Mouse (Mus musculus) hindbrain, embryonic 12.5 days (tissue): ENCODE measurements around the gene Fermt2. TPM values are rescaled to one million over a fixed set of nuclear protein-coding genes. Genes with fewer than 3 reads are reported as not detected.

Experiments used
- ATAC-seq: fragments of 200-750 bp; cut with Nextera tagmentation; 2 replicates; pipeline ENCODE4 v1.8.0; 2017; ENCODE audit warnings: moderate TSS enrichment; ENCODE audit not compliant: low FRiP score
- H3K27ac ChIP-seq: fragments of 300-500 bp; sonication (generic); 2 replicates; pipeline ENCODE4 v1.5.1; 2016; ENCODE audit warnings: mild to moderate bottlenecking
- H3K27me3 ChIP-seq: fragments of 300-500 bp; sonication (generic); 2 replicates; pipeline ENCODE4 v1.6.1; 2016; ENCODE audit warnings: mild to moderate bottlenecking
- H3K36me3 ChIP-seq: fragments of 300-500 bp; sonication (generic); 2 replicates; pipeline ENCODE4 v1.6.1; 2016; ENCODE audit warnings: mild to moderate bottlenecking
- H3K4me1 ChIP-seq: fragments of 300-500 bp; sonication (generic); 2 replicates; pipeline ENCODE4 v1.6.1; 2016
- H3K4me2 ChIP-seq: fragments of 300-500 bp; sonication (generic); replicated peaks from 2 replicates; pipeline ENCODE4 v1.6.1; 2016; ENCODE audit warnings: mild to moderate bottlenecking
- H3K4me3 ChIP-seq: fragments of 300-500 bp; sonication (generic); 2 replicates; pipeline ENCODE4 v1.5.1; 2016; ENCODE audit warnings: mild to moderate bottlenecking
- H3K9ac ChIP-seq: fragments of 300-500 bp; sonication (generic); 2 replicates; pipeline ENCODE4 v1.6.1; 2016; ENCODE audit warnings: mild to moderate bottlenecking, moderate library complexity
- H3K9me3 ChIP-seq: fragments of 300-500 bp; sonication (generic); replicated peaks from 2 replicates; pipeline ENCODE4 v1.6.1; 2016; ENCODE audit warnings: mild to moderate bottlenecking
- WGBS: fragments of 180-500 bp; shearing (Covaris S2); methylation state at CpG from one replicate; pipeline ENCODE4 v1.1.7; 2016; 5-methylcytosine and 5-hydroxymethylcytosine counted together
- polyA plus RNA-seq: library from polyadenylated mRNA; unstranded; fragments of >200 nt; fragmentation: Nextera tagmentation; extraction: Ambion mirVana; gene quantifications from 2 replicates; pipeline ENCODE4 v1.2.1, GENCODE M21; 2016

Gene Fermt2
- 75.1 and 84.3 TPM in 2 replicates for polyA plus RNA-seq

DNA sequence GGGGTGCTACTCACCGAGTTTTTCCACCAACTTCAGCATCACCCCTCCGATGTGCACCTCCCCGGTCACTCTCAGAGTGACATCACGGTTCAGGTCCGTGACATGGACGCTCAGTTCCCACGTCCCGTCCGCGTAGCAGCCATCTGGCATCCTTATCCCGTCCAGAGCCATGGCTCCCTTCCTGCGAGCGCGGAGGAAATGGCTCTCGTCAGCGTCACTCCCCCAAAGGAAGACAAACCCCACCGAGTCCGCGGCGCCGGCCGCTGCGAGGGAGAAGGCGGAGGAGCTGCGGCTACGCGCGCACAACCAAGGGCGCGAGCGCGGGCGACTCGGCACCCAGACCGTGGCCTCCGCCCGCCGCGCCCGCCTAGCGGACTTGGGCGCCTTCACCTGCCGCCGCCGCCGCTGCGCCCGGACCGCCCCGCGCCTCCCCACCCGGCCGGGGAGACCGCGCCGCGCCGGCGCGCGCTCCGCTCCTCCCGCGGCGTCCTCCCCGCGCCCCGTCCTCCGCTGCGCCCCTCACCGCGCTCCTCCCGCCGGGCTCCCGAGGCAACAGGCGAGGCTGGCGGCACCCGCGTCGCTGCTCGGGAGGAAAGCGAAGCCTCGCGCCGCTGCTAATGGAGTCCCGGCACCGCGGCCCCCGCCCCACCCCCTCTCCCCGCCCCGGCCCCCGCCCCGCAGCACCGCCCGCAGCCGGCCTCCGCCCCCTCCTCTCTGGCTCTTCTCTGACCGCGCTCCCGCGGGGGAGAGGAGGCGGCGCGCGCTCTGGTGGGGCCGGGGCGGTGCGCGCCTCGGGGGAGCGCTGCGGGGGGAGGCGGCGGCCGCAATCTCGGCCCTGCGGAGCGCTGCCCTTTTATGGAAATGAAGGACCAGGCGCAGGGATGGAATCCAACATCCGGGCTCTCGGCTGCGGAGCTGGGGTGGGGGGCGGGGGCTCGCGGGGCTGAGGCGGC is at the start of gene Fermt2:
Gene Fermt2, minus strand, starts transcription at position 708 of the 953 bp plus-strand sequence.
- peak; percentile 86 for ATAC-seq
- WGBS, result 1% methylated on average over 90 of the region's 126 CpGs

DNA sequence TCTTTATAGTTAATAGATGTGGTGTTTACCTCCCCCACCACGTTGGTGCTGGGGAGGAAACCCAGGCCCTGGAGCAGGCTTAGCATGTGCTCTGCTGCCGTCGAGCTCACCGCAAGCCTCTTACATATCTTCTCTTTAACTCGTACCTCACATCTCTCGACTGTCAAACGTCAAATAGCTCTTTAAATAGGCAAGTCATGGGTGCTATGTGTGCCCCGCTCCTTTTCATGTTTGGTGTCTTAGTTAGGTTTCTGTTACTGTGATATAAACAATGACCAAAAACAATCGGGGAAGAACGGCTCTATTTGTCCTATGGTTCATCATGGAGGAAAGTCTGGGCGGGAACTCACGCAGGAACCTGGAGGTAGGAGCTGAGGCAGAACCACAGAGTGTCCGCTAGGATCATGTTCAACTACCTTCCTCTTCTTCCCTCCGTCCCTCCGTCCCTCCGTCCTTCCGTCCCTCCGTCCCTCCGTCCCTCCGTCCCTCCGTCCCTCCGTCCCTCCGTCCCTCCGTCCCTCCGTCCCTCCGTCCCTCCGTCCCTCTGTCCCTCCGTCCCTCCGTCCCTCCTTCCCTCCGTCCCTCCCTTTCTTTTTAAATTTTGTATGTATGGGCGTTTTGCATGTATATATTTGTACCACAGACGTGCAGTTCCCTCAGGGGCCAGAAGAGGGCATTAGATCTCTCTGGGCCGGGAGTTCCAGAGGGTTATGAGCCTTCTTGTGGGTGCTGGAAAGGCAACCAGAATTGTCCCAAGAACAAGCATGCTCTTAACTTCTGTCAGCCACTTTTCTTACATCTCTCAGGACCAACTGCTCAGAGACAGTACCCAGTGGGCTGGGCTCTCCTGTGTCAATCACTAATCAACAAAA is 36.4 kb upstream of the Fermt2 start:
- Histone ChIP-seq H3K36me3 (no peaks in the 10 kb centered on the region), H3K9ac (peak overlapping the region; percentile 41; the same call in 1 of the 2 replicates), H3K27ac (peak overlapping the region; percentile 68), H3K9me3 (no peaks in the 10 kb centered on the region), H3K4me2 (peak overlapping the region; percentile 52), H3K4me1 (peaks cover 5% of the 10 kb centered on the region), H3K4me3 (peak overlapping the region; percentile 26), H3K27me3 (0 out of 2 replicates have a peak, but pooled peaks cover 3% of the 10 kb centered on the region)
- 15% methylated on average over 32 of the region's 33 CpGs for WGBS
- ATAC-seq, result no peak

More for the DNA sequence above, at the start of gene Fermt2:
- Histone ChIP-seq H3K9ac (peak within 1 kb of the TSS; percentile 86), H3K4me2 (peak within 1 kb of the TSS; percentile 61), H3K36me3 (no peaks in the 10 kb centered on the region), H3K4me3 (peak within 1 kb of the TSS; percentile 82), H3K27ac (peak within 1 kb of the TSS; percentile 95), H3K9me3 (no peaks in the 10 kb centered on the region), H3K27me3 (no peaks in the 10 kb centered on the region), H3K4me1 (peaks cover 20% of the 10 kb centered on the region)

DNA sequence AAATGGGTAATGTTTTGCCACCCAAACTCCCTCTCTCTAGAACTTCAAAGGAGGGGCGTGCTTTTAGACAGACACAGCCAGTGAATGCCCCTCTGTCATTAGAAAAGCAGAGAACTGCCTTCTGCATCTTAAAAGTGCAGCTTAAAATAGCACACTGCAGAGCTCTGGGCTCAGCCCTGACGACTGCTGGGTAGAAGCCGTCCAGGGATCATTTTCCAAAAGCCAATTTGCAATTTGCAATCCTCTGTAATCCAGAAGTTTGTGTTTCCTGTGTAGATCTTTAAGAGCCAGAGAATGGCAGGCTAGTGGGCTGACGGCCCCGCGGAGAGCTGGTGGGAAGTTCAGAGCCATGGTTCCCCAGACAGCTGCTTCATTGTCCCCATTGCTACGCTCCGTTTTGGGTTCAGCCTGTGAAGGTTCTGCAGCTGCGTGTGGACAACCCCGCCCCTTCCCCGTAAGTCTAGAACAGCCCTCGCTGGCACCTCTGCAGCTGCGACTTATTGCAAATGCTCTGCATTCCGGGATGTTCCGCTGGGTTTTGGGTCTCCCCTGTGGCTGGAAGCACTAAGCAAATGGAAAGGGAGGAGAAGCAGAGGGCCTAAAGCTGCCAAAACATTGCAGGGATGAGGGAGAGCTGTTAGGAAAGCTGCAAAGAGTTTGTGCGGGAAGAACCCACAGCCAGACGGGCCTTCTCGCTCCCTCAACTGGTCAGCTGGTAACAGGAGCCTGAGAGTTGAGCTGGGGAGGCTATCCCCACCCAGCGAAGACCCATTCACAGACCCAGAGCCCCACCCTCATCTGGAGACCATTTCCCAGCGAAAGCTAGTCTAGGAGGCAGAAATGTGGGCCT is 35.5 kb upstream of the Fermt2 start:
- Histone ChIP-seq H3K27ac (peak overlapping the region; percentile 68), H3K4me3 (peak overlapping the region; percentile 8), H3K4me1 (peaks cover 5% of the 10 kb centered on the region), H3K27me3 (0 out of 2 replicates have a peak, but pooled peaks cover 3% of the 10 kb centered on the region), H3K9me3 (no peaks in the 10 kb centered on the region), H3K36me3 (no peaks in the 10 kb centered on the region), H3K9ac (peak overlapping the region; percentile 0; the same call in 1 of the 2 replicates), H3K4me2 (peak overlapping the region; percentile 52)
- ATAC-seq, result peak; percentile 56; the same call in 1 of the 2 replicates
- 8% methylated on average over 20 of the region's 20 CpGs for WGBS

DNA sequence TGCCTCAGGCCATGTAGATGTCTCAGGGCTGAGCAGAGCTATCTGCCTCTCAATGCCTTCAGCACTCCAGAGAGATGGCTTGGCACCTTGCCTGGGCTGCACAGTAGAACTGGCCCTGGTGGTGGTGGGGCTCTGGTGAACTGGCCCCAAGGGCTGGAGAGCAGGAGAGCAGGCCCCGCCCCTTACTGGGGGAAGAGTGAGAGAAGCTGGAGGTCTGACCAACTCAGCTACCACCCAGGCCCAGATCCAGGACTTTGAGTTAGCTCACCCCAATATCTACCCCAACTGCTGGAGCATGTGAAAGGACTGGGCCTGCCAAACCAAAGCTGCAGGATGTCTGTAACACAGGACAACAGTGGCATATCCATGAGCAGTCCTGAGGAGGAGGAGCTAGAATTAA is 33.7 kb upstream of the Fermt2 start:
- ATAC-seq, result 0 out of 2 replicates have a peak, but pooled peaks have one; percentile 11
- Histone ChIP-seq H3K4me3 (no peak overlapping the region), H3K4me1 (peaks cover 5% of the 10 kb centered on the region), H3K4me2 (no peak overlapping the region), H3K9ac (no peak overlapping the region), H3K27ac (no peak overlapping the region), H3K27me3 (0 out of 2 replicates have a peak, but pooled peaks cover 3% of the 10 kb centered on the region), H3K9me3 (no peaks in the 10 kb centered on the region), H3K36me3 (no peaks in the 10 kb centered on the region)
- WGBS, result 100% methylated on average over 1 of the region's 1 CpGs

DNA sequence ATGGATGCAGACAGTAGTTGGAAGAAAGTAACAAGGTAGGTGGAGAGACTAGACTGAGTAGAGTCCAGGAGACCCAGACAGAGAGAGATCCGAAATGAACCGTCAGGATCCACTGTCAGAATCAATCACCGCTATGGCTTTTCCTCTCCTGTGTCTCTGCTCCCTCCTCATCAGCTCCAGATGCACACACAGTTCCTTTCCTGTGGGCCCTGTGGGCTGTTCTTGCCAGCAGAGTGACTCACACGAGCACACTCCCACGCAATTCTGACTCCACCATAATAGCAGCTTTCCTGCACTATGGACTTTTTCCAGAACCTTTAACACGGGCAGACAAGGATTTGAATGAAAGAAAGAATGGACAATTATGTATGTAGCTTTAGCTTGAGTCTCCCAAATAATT is 31.8 kb upstream of the Fermt2 start:
- no peak overlapping the region for H3K4me2 ChIP-seq
- H3K4me3 ChIP-seq, result no peak overlapping the region
- H3K9ac ChIP-seq, result no peak overlapping the region
- no peak overlapping the region for H3K27ac ChIP-seq
- 84% methylated on average over 6 of the region's 6 CpGs for WGBS
- H3K36me3 ChIP-seq, result no peaks in the 10 kb centered on the region
- peaks cover 5% of the 10 kb centered on the region for H3K4me1 ChIP-seq
- H3K9me3 ChIP-seq, result no peaks in the 10 kb centered on the region
- no peak for ATAC-seq
- H3K27me3 ChIP-seq, result 0 out of 2 replicates have a peak, but pooled peaks cover 3% of the 10 kb centered on the region

DNA sequence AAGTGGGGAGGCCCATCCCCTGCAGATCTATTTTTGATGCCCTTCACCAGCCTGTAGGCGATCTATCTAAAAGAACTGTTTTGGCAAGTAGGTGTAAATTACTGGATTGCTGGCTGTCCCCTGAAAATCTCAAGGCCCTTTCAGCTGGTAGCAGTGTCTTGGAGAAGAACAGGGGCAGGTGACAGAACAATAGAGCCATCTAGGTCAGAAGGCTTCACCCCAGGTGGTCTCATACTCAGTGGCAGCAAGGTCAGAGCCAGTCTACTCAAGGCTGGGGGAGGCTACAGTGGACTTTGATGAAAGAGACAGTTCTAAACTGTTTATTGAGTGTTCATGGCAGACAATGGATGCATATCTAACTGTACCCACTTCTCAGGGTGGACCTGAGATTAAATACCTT is 29.1 kb upstream of the Fermt2 start:
- H3K4me2 ChIP-seq, result no peak overlapping the region
- H3K9ac ChIP-seq, result no peak overlapping the region
- no peaks in the 10 kb centered on the region for H3K36me3 ChIP-seq
- H3K27ac ChIP-seq, result no peak overlapping the region
- no peaks in the 10 kb centered on the region for H3K4me1 ChIP-seq
- no peak for ATAC-seq
- H3K4me3 ChIP-seq, result no peak overlapping the region
- no peaks in the 10 kb centered on the region for H3K27me3 ChIP-seq
- 94% methylated on average over 1 of the region's 1 CpGs for WGBS
- H3K9me3 ChIP-seq, result no peaks in the 10 kb centered on the region

DNA sequence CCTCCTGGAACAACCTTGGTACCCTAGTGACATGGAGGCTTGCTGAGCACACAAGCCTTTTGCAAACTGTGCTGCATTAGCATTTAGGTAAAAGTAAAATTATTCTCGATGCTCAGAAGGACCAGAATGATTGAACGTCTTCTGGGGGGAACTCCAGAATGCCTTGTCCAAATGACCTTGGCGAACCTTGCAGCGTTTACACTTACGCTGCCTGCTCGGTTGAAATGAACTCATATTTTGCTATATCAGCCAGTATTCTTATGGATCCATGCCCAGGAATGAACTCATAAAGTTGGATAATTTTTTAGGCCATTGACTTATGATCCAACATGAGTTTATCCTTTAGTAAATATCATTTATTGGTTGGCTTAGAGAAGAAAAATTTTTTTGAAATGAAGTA is 24.4 kb upstream of the Fermt2 start:
- Histone ChIP-seq H3K27me3 (no peaks in the 10 kb centered on the region), H3K4me2 (no peak overlapping the region), H3K9ac (no peak overlapping the region), H3K36me3 (no peaks in the 10 kb centered on the region), H3K9me3 (no peaks in the 10 kb centered on the region), H3K4me3 (no peak overlapping the region), H3K27ac (no peak overlapping the region), H3K4me1 (no peaks in the 10 kb centered on the region)
- no peak for ATAC-seq
- WGBS, result 90% methylated on average over 6 of the region's 6 CpGs

DNA sequence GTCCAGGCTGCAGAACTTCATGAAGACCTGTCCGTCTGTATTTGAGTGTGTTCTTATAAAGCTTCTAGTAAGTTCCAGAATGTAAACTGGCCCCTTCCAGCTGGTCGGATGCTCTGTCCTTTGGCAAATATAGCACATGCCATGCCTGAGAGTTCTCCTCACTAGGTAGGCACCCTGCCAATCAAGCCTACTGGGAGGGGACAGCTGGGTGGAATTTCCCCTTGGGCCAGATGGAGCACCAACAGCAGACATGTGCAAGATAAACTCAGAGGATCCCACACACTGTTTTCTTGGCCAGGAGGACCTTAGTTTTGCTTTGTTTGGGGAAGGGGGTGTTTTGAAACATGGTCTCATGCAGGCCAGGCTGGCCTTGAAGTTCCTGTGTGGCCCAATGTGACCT is 23.9 kb upstream of the Fermt2 start:
- H3K4me2 ChIP-seq, result no peak overlapping the region
- 83% methylated on average over 2 of the region's 2 CpGs for WGBS
- no peak overlapping the region for H3K27ac ChIP-seq
- H3K27me3 ChIP-seq, result no peaks in the 10 kb centered on the region
- no peaks in the 10 kb centered on the region for H3K4me1 ChIP-seq
- H3K9me3 ChIP-seq, result no peaks in the 10 kb centered on the region
- no peak for ATAC-seq
- H3K4me3 ChIP-seq, result no peak overlapping the region
- no peak overlapping the region for H3K9ac ChIP-seq
- no peaks in the 10 kb centered on the region for H3K36me3 ChIP-seq

DNA sequence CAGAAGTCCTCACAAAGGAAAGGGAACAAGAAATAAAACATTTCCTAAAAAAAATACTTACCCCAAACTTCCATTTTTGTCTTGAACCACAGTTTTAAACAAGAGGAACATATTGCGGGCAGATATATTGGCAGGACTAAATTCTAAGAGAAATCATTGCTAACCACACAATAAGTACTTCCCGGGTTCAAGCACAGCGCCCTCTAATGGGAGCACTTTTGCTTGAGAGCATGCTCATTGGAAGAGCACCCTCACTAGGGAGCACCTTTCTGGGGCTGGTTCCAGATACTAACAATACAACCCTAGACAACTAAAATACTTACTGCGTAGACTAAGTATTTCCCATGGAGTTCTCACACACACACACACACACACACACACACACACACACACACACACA is 22.5 kb upstream of the Fermt2 start:
- no peaks in the 10 kb centered on the region for H3K36me3 ChIP-seq
- H3K4me1 ChIP-seq, result no peaks in the 10 kb centered on the region
- no peak overlapping the region for H3K4me3 ChIP-seq
- H3K27me3 ChIP-seq, result no peaks in the 10 kb centered on the region
- H3K9ac ChIP-seq, result no peak overlapping the region
- H3K4me2 ChIP-seq, result no peak overlapping the region
- 81% methylated on average over 4 of the region's 4 CpGs for WGBS
- ATAC-seq, result no peak
- H3K9me3 ChIP-seq, result no peaks in the 10 kb centered on the region
- no peak overlapping the region for H3K27ac ChIP-seq

DNA sequence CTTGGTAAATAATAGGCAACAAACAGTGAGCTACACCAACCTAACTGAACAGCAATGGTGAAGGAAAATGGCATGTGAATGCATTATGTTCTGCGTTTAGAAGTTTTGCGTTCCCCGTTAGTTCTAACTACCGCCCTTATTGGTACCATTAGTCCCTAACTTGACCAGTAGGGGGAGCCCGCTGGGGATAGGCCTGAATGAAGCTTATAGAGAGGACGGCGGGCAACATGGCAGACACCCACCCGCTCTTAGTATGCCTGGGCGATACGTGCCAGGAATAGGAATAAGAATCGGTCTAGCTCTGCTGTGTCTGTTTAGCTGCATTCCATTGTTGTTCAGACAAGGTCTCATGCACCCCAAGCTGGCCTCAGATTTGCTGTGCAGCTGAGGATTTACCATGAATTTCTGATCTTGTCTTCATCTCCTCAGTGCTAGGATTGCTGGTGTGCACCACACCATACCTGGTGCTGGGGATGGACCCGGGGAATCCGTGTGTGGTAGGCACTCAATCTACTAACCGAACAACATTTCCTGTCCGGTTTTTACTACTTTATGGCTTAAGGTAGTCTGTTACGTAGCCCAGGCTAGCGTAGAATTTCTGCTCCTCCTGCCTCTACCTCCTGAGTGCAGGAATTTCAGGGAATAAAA is 21.3 kb upstream of the Fermt2 start:
- H3K27ac ChIP-seq, result no peak overlapping the region
- H3K4me1 ChIP-seq, result no peaks in the 10 kb centered on the region
- peak; percentile 91 for ATAC-seq
- H3K9me3 ChIP-seq, result no peaks in the 10 kb centered on the region
- H3K4me3 ChIP-seq, result no peak overlapping the region
- H3K9ac ChIP-seq, result no peak overlapping the region
- no peaks in the 10 kb centered on the region for H3K27me3 ChIP-seq
- no peaks in the 10 kb centered on the region for H3K36me3 ChIP-seq
- WGBS, result 56% methylated on average over 17 of the region's 17 CpGs
- H3K4me2 ChIP-seq, result peak overlapping the region; percentile 28

DNA sequence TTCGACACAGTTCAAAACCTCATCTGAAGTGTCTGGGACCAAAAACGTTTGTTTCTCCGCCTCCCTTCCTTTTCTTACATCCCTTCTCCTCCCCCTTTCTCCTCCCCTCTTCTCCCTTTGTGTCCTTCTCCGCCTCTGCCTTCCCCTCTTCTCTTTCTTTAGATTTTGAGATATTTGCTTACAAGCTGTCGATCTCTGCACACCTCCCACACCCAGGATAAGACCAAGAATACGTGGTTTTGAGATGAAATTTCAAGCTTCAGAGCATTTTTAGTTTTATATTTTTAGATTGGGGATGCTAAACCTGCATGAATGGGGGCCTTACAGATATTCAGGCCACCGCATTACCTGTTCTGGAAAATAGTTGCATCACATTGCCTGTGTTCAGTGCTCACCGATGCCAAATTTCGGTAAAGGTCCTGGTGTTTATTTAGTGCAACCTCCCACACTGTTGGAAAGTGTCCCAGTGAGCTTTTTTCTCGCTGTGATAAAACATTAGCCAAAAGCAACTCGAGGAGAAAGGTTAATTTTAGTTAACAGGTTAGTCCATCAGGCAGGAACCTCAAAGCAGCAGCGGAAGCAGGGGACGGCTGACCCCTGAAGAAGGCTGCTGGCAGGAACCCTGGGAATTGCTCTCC is 20.2 kb upstream of the Fermt2 start:
- no peak overlapping the region for H3K9ac ChIP-seq
- no peak overlapping the region for H3K4me2 ChIP-seq
- H3K4me3 ChIP-seq, result no peak overlapping the region
- no peaks in the 10 kb centered on the region for H3K4me1 ChIP-seq
- H3K27ac ChIP-seq, result no peak overlapping the region
- WGBS, result 80% methylated on average over 13 of the region's 13 CpGs
- H3K27me3 ChIP-seq, result no peaks in the 10 kb centered on the region
- H3K9me3 ChIP-seq, result no peaks in the 10 kb centered on the region
- H3K36me3 ChIP-seq, result no peaks in the 10 kb centered on the region
- ATAC-seq, result no peak
